Mouse (Mus musculus) CH12.LX (cell line): ENCODE measurements around the gene Vac14. TPM values are rescaled to one million over a fixed set of nuclear protein-coding genes. Genes with fewer than 3 reads are reported as not detected.

Experiments
- DNase-seq: peaks from one replicate; pipeline ENCODE4 v3.0.0-alpha.2; 2013; ENCODE audit errors: extremely low read depth
- H3K27ac ChIP-seq: 2 replicates; pipeline ENCODE4 v1.5.1; 2012; ENCODE audit warnings: low read depth, mild to moderate bottlenecking, control low read depth, moderate library complexity; ENCODE audit not compliant: insufficient read depth
- H3K27me3 ChIP-seq: replicated peaks from 2 replicates; pipeline ENCODE3; 2012; ENCODE audit warnings: inconsistent platforms
- H3K36me3 ChIP-seq, 2 experiments: replicated peaks in 1 of 2; 2 replicates each; pipeline versions ENCODE3 to v1.6.1; 2012; ENCODE audit warnings: inconsistent platforms in 1 of 2, low read length in 1 of 2, mild to moderate bottlenecking in 1 of 2, mixed read lengths in 1 of 2, moderate library complexity in 1 of 2; ENCODE audit not compliant: control insufficient read depth in 1 of 2, insufficient read depth in 1 of 2
- H3K4me1 ChIP-seq, 2 experiments: 2 replicates each; pipeline ENCODE4 v1.6.1; 2012; ENCODE audit warnings: inconsistent platforms in 1 of 2, moderate library complexity in 1 of 2; ENCODE audit not compliant: insufficient read depth in 2 of 2, control insufficient read depth in 1 of 2
- H3K4me2 ChIP-seq: 2 replicates; pipeline ENCODE4 v1.6.1; 2012; ENCODE audit warnings: low read depth, mild to moderate bottlenecking, control low read depth; ENCODE audit not compliant: poor library complexity, insufficient read depth, severe bottlenecking
- H3K4me3 ChIP-seq, 3 experiments: fragments of 150-350 bp in 1 of 3; sonication (generic) in 1 of 3; replicated peaks in 1 of 3; 2 replicates each; pipeline versions ENCODE3 to v1.5.1; 2011 to 2012; ENCODE audit warnings: low read depth in 2 of 3, low read length in 2 of 3, mild to moderate bottlenecking in 2 of 3, moderate library complexity in 2 of 3, control low read depth in 1 of 3, improper control_type of control experiment in 1 of 3, inconsistent platforms in 1 of 3, mixed read lengths in 1 of 3; ENCODE audit not compliant: poor library complexity in 1 of 3
- H3K79me2 ChIP-seq: replicated peaks from 2 replicates; pipeline ENCODE4 v1.6.1; 2012; ENCODE audit warnings: mild to moderate bottlenecking, moderate library complexity; ENCODE audit not compliant: control insufficient read depth, poor library complexity, insufficient read depth, severe bottlenecking; ENCODE audit errors: extremely low read depth
- H3K9ac ChIP-seq: 2 replicates; pipeline ENCODE4 v1.6.1; 2012; ENCODE audit warnings: low read depth, mild to moderate bottlenecking, control low read depth, moderate library complexity; ENCODE audit not compliant: insufficient read depth
- H3K9me3 ChIP-seq: replicated peaks from 2 replicates; pipeline ENCODE3; 2012; ENCODE audit warnings: low read length, inconsistent platforms, mixed read lengths
- BHLHE40 ChIP-seq: IDR thresholded peaks from 2 replicates; pipeline ENCODE4 v1.6.1; 2011; ENCODE audit warnings: mild to moderate bottlenecking, low read depth, low read length, improper control_type of control experiment
- CHD1 ChIP-seq: IDR thresholded peaks from 2 replicates; pipeline ENCODE4 v1.6.1; 2012; ENCODE audit warnings: low read depth, low read length, improper control_type of control experiment, inconsistent platforms
- CHD2 ChIP-seq: IDR thresholded peaks from 2 replicates; pipeline ENCODE4 v1.6.1; 2011; ENCODE audit warnings: low read length, improper control_type of control experiment
- ETS1 ChIP-seq: conservative IDR thresholded peaks from 2 replicates; pipeline ENCODE4 v1.6.1; 2012; ENCODE audit warnings: low read depth, mild to moderate bottlenecking, inconsistent platforms, low read length, improper control_type of control experiment, moderate library complexity
- GABPA ChIP-seq: IDR thresholded peaks from 2 replicates; pipeline ENCODE4 v1.6.1; 2012; ENCODE audit warnings: low read depth, low read length, improper control_type of control experiment, inconsistent platforms; ENCODE audit not compliant: insufficient replicate concordance
- HCFC1 ChIP-seq: IDR thresholded peaks from 2 replicates; pipeline ENCODE4 v1.6.1; 2012; ENCODE audit warnings: low read depth, mild to moderate bottlenecking, inconsistent platforms, low read length, improper control_type of control experiment
- JUND ChIP-seq: conservative IDR thresholded peaks from 2 replicates; pipeline ENCODE4 v1.6.1; 2011; ENCODE audit warnings: low read depth, low read length, improper control_type of control experiment
- KAT2A ChIP-seq: IDR thresholded peaks from 2 replicates; pipeline ENCODE4 v1.6.1; 2012; ENCODE audit warnings: low read length, improper control_type of control experiment, inconsistent platforms; ENCODE audit not compliant: insufficient replicate concordance
- MAFK ChIP-seq: IDR thresholded peaks from 2 replicates; pipeline ENCODE4 v1.6.1; 2011; ENCODE audit warnings: low read length, improper control_type of control experiment; ENCODE audit not compliant: insufficient replicate concordance
- MAX ChIP-seq: IDR thresholded peaks from 2 replicates; pipeline ENCODE4 v1.6.1; 2011; ENCODE audit warnings: low read length, improper control_type of control experiment
- PAX5 ChIP-seq: IDR thresholded peaks from 2 replicates; pipeline ENCODE4 v1.6.1; 2012; ENCODE audit warnings: low read length, inconsistent platforms, mixed read lengths
- POLR2A ChIP-seq: IDR thresholded peaks from 2 replicates; pipeline ENCODE4 v1.6.1; 2011; ENCODE audit warnings: low read depth, mild to moderate bottlenecking, improper control_type of control experiment, low read length
- POLR2AphosphoS2 ChIP-seq: IDR thresholded peaks from 2 replicates; pipeline ENCODE4 v1.6.1; 2011; ENCODE audit warnings: low read depth, low read length, improper control_type of control experiment
- RAD21 ChIP-seq: IDR thresholded peaks from 2 replicates; pipeline ENCODE4 v1.6.1; 2011; ENCODE audit warnings: low read depth, mild to moderate bottlenecking, low read length, improper control_type of control experiment, moderate library complexity
- RCOR1 ChIP-seq: conservative IDR thresholded peaks from 2 replicates; pipeline ENCODE4 v1.6.1; 2012; ENCODE audit warnings: low read depth, mild to moderate bottlenecking, inconsistent platforms, low read length, improper control_type of control experiment
- SMC3 ChIP-seq: IDR thresholded peaks from 2 replicates; pipeline ENCODE4 v1.6.1; 2011; ENCODE audit warnings: low read depth, low read length, improper control_type of control experiment
- TBP ChIP-seq: conservative IDR thresholded peaks from 2 replicates; pipeline ENCODE4 v1.6.1; 2011; ENCODE audit warnings: low read depth, low read length, improper control_type of control experiment
- UBTF ChIP-seq: IDR thresholded peaks from 2 replicates; pipeline ENCODE4 v1.6.1; 2012; ENCODE audit warnings: low read depth, mild to moderate bottlenecking, inconsistent platforms, low read length, improper control_type of control experiment, moderate library complexity
- USF2 ChIP-seq: conservative IDR thresholded peaks from 2 replicates; pipeline ENCODE4 v1.6.1; 2011; ENCODE audit warnings: low read depth, low read length, improper control_type of control experiment
- ZC3H11A ChIP-seq: IDR thresholded peaks from 2 replicates; pipeline ENCODE4 v1.6.1; 2012; ENCODE audit warnings: low read depth, mild to moderate bottlenecking, inconsistent platforms, low read length, improper control_type of control experiment
- ZMIZ1 ChIP-seq: IDR thresholded peaks from 2 replicates; pipeline ENCODE4 v1.6.1; 2012; ENCODE audit warnings: low read depth, mild to moderate bottlenecking, inconsistent platforms, low read length, improper control_type of control experiment
- ZNF384 ChIP-seq: IDR thresholded peaks from 2 replicates; pipeline ENCODE4 v1.6.1; 2012; ENCODE audit warnings: low read depth, low read length, improper control_type of control experiment, inconsistent platforms
- dilution Hi-C: fragments of 300-500 bp; cut with MboI; formaldehyde crosslinking; loops from 2 replicates; pipeline ENCODE4 v1.14.3; 2020; ENCODE audit warnings: low sequenced_read_pairs; ENCODE audit not compliant: extremely low pct_unique_long_range_greater_than_20kb, extremely low pct_ligation_motif_present
- in situ Hi-C: fragments of 300-500 bp; cut with MboI; formaldehyde crosslinking; loops from 3 replicates; pipeline ENCODE4 v1.14.3; 2019; ENCODE audit warnings: low sequenced_read_pairs, low pct_ligation_motif_present, low pct_unique_long_range_greater_than_20kb, mixed read lengths
- polyA plus RNA-seq: library from polyadenylated mRNA; unstranded; fragments of >175 nt; gene quantifications from 2 replicates; pipeline ENCODE4 v1.2.1, GENCODE M21; 2012; ENCODE audit warnings: low read depth; ENCODE audit not compliant: insufficient read length
- total RNA-seq, 2 experiments: library from RNA; depleted of rRNA; stranded (reverse); fragments of 300-350 nt in 1 of 2; fragments of >200 nt in 1 of 2; gene quantifications; 2 replicates each; pipeline ENCODE4 v1.2.3; 2012 to 2014

The Vac14 gene
- total and polyA plus RNA-seq, 3 experiments = 20.9 to 73.8 (median 28.2) TPM

- peaks cover 38 to 89% of the 10 kb centered on the region in 2 experiments for H3K36me3 ChIP-seq
- no peaks in the 10 kb centered on the region for H3K9me3 ChIP-seq
- H3K27ac ChIP-seq = no peak overlapping the region
- DNase-seq = no peak
- no peaks in the 10 kb centered on the region for H3K27me3 ChIP-seq
- peaks cover 0 to 10% of the 10 kb centered on the region in 2 experiments; a peak in 2 of 4 replicates for H3K4me1 ChIP-seq
- H3K79me2 ChIP-seq = no peaks in the 10 kb centered on the region
- dilution Hi-C loops = no loop called here
- no peak overlapping the region for H3K9ac ChIP-seq
- TF ChIP-seq ZMIZ1 = no peak
- TF ChIP-seq MAX = no peak
- TF ChIP-seq ETS1 = no peak
- TF ChIP-seq RCOR1 = no peak
- no peak for TF ChIP-seq KAT2A
- no peak for TF ChIP-seq TBP
- TF ChIP-seq MAFK = no peak
- no peak for TF ChIP-seq RAD21
- TF ChIP-seq CHD2 = no peak
- TF ChIP-seq GABPA = no peak
- TF ChIP-seq CHD1 = no peak
- no peak for TF ChIP-seq PAX5
- TF ChIP-seq SMC3 = no peak
- no peak for TF ChIP-seq ZC3H11A
- no peak for TF ChIP-seq USF2
- no peak for TF ChIP-seq POLR2AphosphoS2
- no peak overlapping the region for H3K4me3 ChIP-seq
- no peak overlapping the region for H3K4me2 ChIP-seq
- in situ Hi-C loops = no loop called here
These were observed 51.7 kb downstream of the Vac14 start for GRCm38 (mm10) chr8:110669932-110670628.

GRCm38 (mm10) chr8:110671309-110671708 is 52.9 kb downstream of the Vac14 start:
- Histone ChIP-seq H3K4me3 (no peak overlapping the region), H3K27me3 (no peaks in the 10 kb centered on the region), H3K36me3 (peaks cover 43 to 93% of the 10 kb centered on the region in 2 experiments), H3K9ac (no peak overlapping the region), H3K27ac (no peak overlapping the region), H3K9me3 (no peaks in the 10 kb centered on the region), H3K4me1 (peaks cover 0 to 10% of the 10 kb centered on the region in 2 experiments; a peak in 2 of 4 replicates), H3K79me2 (no peaks in the 10 kb centered on the region), H3K4me2 (no peak overlapping the region)
- no peak for DNase-seq
- dilution Hi-C loops (no loop called here), in situ Hi-C loops (no loop called here)
- TF ChIP-seq HCFC1 (no peak), ZNF384 (no peak), TBP (no peak), BHLHE40 (no peak), JUND (no peak), USF2 (no peak), POLR2A (no peak), UBTF (no peak), RAD21 (no peak)
